Mouse (Mus musculus) forebrain, embryonic 16.5 days (tissue): ENCODE measurements around the gene Msi2. TPM values are rescaled to one million over a fixed set of nuclear protein-coding genes. Genes with fewer than 3 reads are reported as not detected.

Experiments
- ATAC-seq: fragments of 200-750 bp; cut with Nextera tagmentation; 2 replicates; pipeline ENCODE4 v1.8.0; 2017; ENCODE audit warnings: mild to moderate bottlenecking, moderate library complexity
- H3K27ac ChIP-seq: fragments of 300-500 bp; sonication (generic); 2 replicates; pipeline ENCODE4 v1.5.1; 2014; ENCODE audit warnings: low read length, control low read depth
- H3K27me3 ChIP-seq: fragments of 300-500 bp; sonication (generic); replicated peaks from 2 replicates; pipeline ENCODE4 v1.6.1; 2014; ENCODE audit warnings: low read length; ENCODE audit not compliant: control insufficient read depth, insufficient read depth
- H3K36me3 ChIP-seq: fragments of 300-500 bp; sonication (generic); 2 replicates; pipeline ENCODE4 v1.6.1; 2014; ENCODE audit not compliant: control insufficient read depth, insufficient read depth
- H3K4me1 ChIP-seq: fragments of 300-500 bp; sonication (generic); replicated peaks from 2 replicates; pipeline ENCODE4 v1.6.1; 2014; ENCODE audit warnings: low read length; ENCODE audit not compliant: control insufficient read depth, insufficient read depth
- H3K4me2 ChIP-seq: fragments of 300-500 bp; sonication (generic); 2 replicates; pipeline ENCODE4 v1.6.1; 2014; ENCODE audit warnings: mild to moderate bottlenecking, low read length, control low read depth
- H3K4me3 ChIP-seq: fragments of 300-500 bp; sonication (generic); replicated peaks from 2 replicates; pipeline ENCODE4 v1.5.1; 2014; ENCODE audit warnings: mild to moderate bottlenecking, low read length, control low read depth
- H3K9ac ChIP-seq: fragments of 300-500 bp; sonication (generic); replicated peaks from 2 replicates; pipeline ENCODE4 v1.6.1; 2014; ENCODE audit warnings: low read depth, low read length, control low read depth
- H3K9me3 ChIP-seq: fragments of 300-500 bp; sonication (generic); 2 replicates; pipeline ENCODE4 v1.6.1; 2016; ENCODE audit warnings: low read length; ENCODE audit not compliant: control insufficient read depth
- WGBS: fragments of 180-500 bp; shearing (Covaris S2); extraction: QIAGEN DNeasy Blood & Tissue Kit; methylation state at CpG from one replicate; pipeline ENCODE4 v1.1.7; 2014; 5-methylcytosine and 5-hydroxymethylcytosine counted together
- polyA plus RNA-seq: library from polyadenylated mRNA; unstranded; fragments of >200 nt; fragmentation: Nextera tagmentation; extraction: Ambion mirVana; gene quantifications from 2 replicates; pipeline ENCODE4 v1.2.1, GENCODE M21; 2015

Gene Msi2
- polyA plus RNA-seq, 1 experiment from 2014 or later = 23.4 TPM

DNA sequence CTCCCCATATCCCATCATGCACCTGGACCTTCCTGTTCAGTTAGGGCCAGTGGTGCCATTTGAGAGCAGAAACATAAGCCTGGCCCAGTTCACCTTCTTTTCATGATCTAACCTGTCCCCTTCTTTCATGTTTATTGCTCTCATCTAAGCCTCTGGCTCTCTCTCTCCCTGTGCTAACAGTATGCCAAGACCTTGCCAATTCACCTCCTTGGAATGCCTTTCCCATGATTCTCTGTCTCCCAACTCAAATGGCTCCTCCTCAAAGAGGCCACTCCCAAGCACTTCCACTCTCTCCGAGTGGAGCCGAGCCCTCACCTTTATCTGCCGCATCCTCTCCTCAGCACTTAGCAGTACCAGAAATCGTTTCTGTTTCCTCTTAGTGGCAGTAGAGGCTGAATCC is 256.7 kb downstream of the Msi2 start:
- no peaks in the 10 kb centered on the region for H3K9me3 ChIP-seq
- peaks cover 48% of the 10 kb centered on the region for H3K4me1 ChIP-seq
- WGBS = 91% methylated on average over 4 of the region's 4 CpGs
- no peak overlapping the region for H3K27ac ChIP-seq
- H3K36me3 ChIP-seq = no peaks in the 10 kb centered on the region
- H3K4me3 ChIP-seq = no peak overlapping the region
- H3K27me3 ChIP-seq = no peaks in the 10 kb centered on the region
- no peak overlapping the region for H3K9ac ChIP-seq
- H3K4me2 ChIP-seq = no peak overlapping the region
- no peak for ATAC-seq

DNA sequence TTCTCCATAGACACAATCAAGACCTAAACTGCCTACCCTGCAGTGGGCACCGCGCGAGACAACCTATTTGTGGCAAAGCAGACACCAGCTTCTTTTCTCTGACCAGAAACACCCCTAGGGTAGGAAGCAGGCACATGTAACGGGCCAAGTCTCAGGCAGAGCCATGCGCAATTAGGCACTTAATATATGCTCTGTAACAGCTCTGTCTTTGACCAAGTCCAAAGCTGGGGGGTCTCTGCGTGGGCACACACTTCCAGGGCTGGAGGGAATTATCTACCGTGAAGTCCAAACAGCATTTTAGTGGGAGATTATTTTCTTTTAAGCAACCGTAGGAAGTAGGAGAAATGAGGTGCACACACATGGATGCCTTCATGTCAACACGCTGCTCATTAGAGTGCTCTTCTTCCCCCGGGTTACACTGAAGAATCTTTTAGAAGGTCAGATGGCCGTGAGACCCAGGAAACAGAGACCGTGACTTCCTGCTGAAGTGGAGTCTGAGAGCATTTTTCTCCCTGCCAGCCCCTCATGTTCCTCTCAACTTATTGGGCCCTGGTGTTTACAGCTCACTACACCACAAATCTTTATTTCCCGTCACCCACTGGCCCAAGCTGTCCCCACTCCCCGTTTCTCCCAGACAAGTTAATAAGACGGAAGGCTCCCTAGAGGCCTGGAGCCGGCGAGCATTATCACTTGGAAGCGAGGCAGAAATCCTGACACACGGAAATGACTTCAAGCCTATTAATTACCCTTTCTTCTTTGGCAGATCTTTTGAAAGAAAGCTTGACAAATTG is 258.2 kb downstream of the Msi2 start:
- Histone ChIP-seq H3K4me2 (no peak overlapping the region), H3K4me3 (no peak overlapping the region), H3K9me3 (no peaks in the 10 kb centered on the region), H3K9ac (no peak overlapping the region), H3K27me3 (no peaks in the 10 kb centered on the region), H3K27ac (peak overlapping the region; percentile 67), H3K36me3 (no peaks in the 10 kb centered on the region), H3K4me1 (peaks cover 52% of the 10 kb centered on the region)
- ATAC-seq = peak; percentile 57
- WGBS = 14% methylated on average over 19 of the region's 19 CpGs

DNA sequence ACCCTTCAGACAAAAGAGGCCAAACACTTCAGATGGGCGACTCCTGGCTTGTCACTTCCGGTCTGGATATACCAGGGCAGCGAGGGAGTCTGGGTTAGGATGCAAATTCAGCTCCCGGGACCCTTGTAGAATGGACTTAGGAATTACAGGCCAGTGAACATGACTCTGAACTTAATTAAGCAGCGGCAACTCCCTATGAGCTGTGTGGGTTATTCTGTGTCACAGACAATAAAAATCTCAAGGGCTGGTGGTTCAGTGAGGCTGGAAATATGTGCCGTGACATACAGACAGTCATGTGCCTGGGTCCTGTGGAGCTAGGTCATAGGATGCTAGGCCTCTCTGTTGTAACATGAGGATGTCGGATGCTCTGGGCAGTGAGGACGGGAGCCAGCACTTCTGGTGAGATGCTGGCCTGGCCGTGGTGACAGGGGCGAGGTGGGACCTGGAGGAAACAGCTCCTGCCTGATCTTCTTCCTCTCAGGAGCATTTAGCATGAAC is 261.0 kb downstream of the Msi2 start:
- H3K9me3 ChIP-seq = no peaks in the 10 kb centered on the region
- no peak overlapping the region for H3K4me2 ChIP-seq
- H3K4me3 ChIP-seq = no peak overlapping the region
- H3K36me3 ChIP-seq = no peaks in the 10 kb centered on the region
- peaks cover 38% of the 10 kb centered on the region for H3K4me1 ChIP-seq
- H3K27ac ChIP-seq = no peak overlapping the region
- no peaks in the 10 kb centered on the region for H3K27me3 ChIP-seq
- H3K9ac ChIP-seq = no peak overlapping the region
- ATAC-seq = no peak
- WGBS = 81% methylated on average over 10 of the region's 10 CpGs

DNA sequence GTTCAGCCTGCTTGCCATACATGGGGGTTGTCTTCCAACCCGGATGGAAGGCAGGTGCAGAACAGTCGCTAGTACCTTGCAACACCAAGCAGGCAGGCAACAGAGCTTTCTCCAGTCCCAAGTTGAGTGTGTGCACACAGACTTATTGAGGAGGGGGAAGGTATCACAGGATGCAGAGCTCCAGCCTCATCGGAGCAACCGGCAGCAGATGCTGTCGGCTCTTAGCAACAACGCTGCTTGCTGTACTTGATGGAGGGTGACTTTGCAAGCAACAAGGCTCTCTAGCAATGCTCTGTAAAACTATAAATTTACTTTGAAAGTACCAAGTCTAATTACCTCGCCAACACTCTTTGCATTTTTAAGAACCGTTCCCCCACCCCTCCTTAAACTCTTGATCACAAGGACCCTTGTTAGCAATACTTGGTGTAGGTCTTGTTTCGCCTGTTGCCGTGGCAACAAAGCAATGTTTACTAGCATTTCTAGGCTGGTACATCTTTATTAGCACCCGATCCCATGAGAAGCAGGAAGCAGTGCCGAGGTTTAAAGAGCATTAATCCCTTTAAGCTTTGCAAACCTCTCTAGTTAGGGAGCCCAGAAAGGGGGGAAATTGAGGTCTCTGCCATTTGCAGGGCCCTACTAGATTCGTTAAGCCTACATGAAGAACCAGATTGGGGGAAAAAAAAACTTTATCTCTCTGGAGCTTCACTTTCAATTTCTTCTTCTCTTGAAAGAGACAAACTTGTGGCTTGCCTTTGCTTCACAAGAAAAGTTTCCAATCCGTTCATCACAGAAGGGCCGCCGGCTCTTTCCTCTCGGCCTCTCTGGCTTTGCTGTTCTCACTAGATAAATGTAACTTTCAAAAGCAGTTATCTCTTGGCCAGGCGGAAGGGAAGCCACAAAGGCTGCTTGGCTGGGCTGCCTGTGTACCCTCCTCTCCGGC is 263.2 kb downstream of the Msi2 start:
- Histone ChIP-seq H3K27ac (peak overlapping the region; percentile 8; the same call in 1 of the 2 replicates), H3K9me3 (no peaks in the 10 kb centered on the region), H3K4me1 (peaks cover 25% of the 10 kb centered on the region), H3K36me3 (no peaks in the 10 kb centered on the region), H3K27me3 (no peaks in the 10 kb centered on the region), H3K4me3 (no peak overlapping the region), H3K4me2 (no peak overlapping the region), H3K9ac (no peak overlapping the region; the same call in 1 of the 2 replicates)
- ATAC-seq = peak; percentile 55; the same call in 1 of the 2 replicates
- WGBS = 16% methylated on average over 19 of the region's 19 CpGs

DNA sequence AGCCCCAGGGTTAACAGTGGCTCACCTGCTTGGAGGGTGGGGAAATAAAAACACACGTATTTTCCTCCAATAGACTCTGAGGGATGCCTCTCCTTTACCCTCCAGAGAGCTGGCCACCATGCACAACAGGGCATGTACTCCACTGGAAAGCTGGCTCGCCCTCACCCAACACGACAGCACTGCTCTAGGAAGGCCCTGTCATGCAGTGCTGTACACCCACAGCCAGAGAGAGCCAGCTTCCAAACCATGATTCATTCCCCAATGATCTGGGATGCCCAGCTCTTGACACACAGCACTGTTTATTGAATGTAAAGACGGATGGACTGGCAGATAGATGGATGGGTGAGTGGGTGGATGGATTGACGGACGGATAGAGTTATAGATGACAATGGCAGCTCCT is 269.1 kb downstream of the Msi2 start:
- Histone ChIP-seq H3K36me3 (no peaks in the 10 kb centered on the region), H3K4me3 (no peak overlapping the region), H3K27ac (no peak overlapping the region), H3K9me3 (no peaks in the 10 kb centered on the region), H3K4me2 (no peak overlapping the region), H3K9ac (no peak overlapping the region), H3K27me3 (no peaks in the 10 kb centered on the region), H3K4me1 (peaks cover 19% of the 10 kb centered on the region)
- ATAC-seq = no peak
- 94% methylated on average over 6 of the region's 6 CpGs for WGBS

DNA sequence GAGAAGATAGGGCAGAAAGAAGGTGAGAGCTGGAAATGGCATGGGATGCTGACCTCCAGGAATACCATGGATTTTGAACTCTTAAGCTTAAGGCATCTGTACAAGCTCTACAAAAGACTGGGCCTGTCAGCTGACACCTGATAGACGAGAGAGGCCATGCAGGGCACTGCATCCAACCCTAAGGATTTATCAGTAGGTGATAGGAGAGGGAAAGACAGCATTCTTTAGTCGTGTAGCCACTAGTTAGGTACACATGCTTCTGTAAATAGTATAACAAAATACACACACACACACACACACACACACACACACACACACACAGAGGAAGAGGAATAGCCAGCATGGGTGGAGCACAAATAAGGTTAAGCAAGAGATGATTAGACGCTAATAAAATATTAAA is 269.7 kb downstream of the Msi2 start:
- Histone ChIP-seq H3K4me1 (peaks cover 25% of the 10 kb centered on the region), H3K9ac (no peak overlapping the region), H3K4me2 (no peak overlapping the region), H3K36me3 (no peaks in the 10 kb centered on the region), H3K4me3 (no peak overlapping the region), H3K27me3 (no peaks in the 10 kb centered on the region), H3K9me3 (no peaks in the 10 kb centered on the region), H3K27ac (no peak overlapping the region)
- ATAC-seq = no peak
- 63% methylated on average over 3 of the region's 3 CpGs for WGBS

DNA sequence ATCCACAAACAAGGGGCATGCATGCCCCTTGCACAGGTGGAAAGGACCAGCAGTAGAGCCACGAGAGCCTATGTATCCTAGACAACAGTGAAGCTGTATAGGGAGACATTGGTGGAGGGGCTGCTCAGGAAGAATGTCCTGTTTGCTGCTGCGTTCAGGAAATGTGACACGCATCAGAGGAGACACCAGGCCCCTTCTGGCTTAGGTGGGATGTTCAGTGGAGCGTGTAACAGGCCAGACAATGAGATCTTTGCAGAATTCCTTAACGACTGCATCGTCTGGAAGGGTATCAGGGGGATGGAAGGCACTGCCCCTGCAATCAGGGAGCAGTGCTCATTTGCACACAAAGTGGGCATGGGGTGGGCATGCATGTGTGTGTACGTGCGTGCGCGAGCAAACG is 271.0 kb downstream of the Msi2 start:
- H3K4me3 ChIP-seq = no peak overlapping the region
- no peak overlapping the region for H3K9ac ChIP-seq
- 36% methylated on average over 11 of the region's 11 CpGs for WGBS
- H3K9me3 ChIP-seq = no peaks in the 10 kb centered on the region
- H3K4me2 ChIP-seq = no peak overlapping the region
- H3K27ac ChIP-seq = no peak overlapping the region
- H3K4me1 ChIP-seq = peaks cover 37% of the 10 kb centered on the region
- no peak for ATAC-seq
- H3K36me3 ChIP-seq = no peaks in the 10 kb centered on the region
- no peaks in the 10 kb centered on the region for H3K27me3 ChIP-seq

DNA sequence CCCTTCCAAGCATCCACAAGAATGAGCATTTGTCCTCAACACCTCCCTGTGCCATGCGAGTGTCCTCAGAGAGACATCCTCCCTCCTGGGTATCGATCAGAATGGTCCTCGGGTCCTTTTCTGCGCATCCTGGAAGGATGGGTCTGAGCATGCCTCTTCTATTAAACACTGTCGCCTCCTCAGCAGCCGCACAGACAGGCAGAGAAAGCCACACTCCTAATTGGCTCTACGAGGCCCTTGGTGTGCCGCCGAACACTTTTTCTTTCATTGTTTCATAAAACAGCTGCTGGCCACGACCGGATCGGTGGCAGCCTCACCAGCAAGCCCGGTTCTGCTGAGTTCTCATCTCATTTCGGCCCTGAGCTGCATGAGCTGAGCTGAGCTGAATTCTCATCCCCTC is 274.4 kb downstream of the Msi2 start:
- no peaks in the 10 kb centered on the region for H3K36me3 ChIP-seq
- H3K4me3 ChIP-seq = peak overlapping the region; percentile 7; the same call in 1 of the 2 replicates
- no peaks in the 10 kb centered on the region for H3K9me3 ChIP-seq
- peak; percentile 24 for ATAC-seq
- peak overlapping the region; percentile 48 for H3K27ac ChIP-seq
- WGBS = 12% methylated on average over 14 of the region's 14 CpGs
- H3K4me1 ChIP-seq = peaks cover 54% of the 10 kb centered on the region
- peak overlapping the region; percentile 49 for H3K4me2 ChIP-seq
- no peaks in the 10 kb centered on the region for H3K27me3 ChIP-seq
- H3K9ac ChIP-seq = peak overlapping the region; percentile 38; the same call in 1 of the 2 replicates

DNA sequence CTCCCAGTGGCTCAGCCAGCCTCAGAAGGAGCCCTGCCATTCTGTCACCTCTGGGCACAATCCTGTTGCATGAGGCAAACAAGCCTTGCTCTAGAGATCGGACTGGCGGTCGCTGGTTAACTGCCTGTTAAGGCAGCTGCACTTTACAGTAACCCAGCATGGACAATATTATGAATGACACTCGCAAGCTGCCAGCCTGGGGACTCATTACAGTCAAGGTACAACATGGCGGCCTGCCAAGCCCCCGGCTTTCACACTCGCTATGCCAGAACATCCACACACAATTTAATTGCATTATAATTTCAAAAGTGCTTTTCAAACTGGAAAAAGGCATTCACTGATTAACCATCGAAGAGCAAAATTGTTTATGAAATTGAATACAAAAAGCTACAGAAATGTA is 275.0 kb downstream of the Msi2 start:
- 6% methylated on average over 8 of the region's 8 CpGs for WGBS
- peak overlapping the region; percentile 49; the same call in 1 of the 2 replicates for H3K4me2 ChIP-seq
- H3K4me1 ChIP-seq = peaks cover 57% of the 10 kb centered on the region
- no peak overlapping the region; the same call in 1 of the 2 replicates for H3K9ac ChIP-seq
- 0 out of 2 replicates have a peak overlapping the region, but pooled peaks have one; percentile 20 for H3K27ac ChIP-seq
- H3K27me3 ChIP-seq = no peaks in the 10 kb centered on the region
- no peak overlapping the region for H3K4me3 ChIP-seq
- no peaks in the 10 kb centered on the region for H3K9me3 ChIP-seq
- no peaks in the 10 kb centered on the region for H3K36me3 ChIP-seq
- peak; percentile 60 for ATAC-seq
